Mouse (Mus musculus) spleen, embryonic (tissue): ENCODE results near the gene Oxsr1.

Experiments used
- CTCF ChIA-PET: fragments of 350-600 bp; sonication (Branson Sonifier 250); formaldehyde crosslinking; loops from one replicate; lab custom pipeline; 2022; lab: Charles Lee

Oxsr1 gene

DNA sequence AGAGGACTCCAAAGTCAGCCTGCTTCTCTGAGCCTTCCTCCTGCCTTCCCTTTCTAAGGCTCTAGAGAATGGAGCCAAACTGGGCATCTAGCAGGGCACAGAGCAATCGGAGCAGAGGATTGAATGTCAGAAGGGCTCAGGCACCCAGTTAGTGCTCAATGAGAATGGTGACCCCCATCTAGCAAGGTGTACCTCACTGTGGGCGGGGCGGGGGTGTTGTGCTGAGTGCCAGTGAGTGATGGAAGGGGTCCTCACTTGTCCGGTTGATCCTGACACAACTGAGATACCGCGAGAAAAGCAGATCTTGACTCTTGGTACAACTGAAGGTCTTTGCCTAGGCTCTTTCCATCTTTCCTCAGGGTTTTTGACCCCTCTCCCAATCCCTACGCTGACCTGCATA lies 16.9 kb upstream of the Oxsr1 start:
- CTCF ChIA-PET: interaction anchor here (0.6 to 1.3 kb wide), 2 partner anchors 9 to 15 kb away, joined by 3 to 5 read pairs; no protein-coding TSS in a partner anchor

DNA sequence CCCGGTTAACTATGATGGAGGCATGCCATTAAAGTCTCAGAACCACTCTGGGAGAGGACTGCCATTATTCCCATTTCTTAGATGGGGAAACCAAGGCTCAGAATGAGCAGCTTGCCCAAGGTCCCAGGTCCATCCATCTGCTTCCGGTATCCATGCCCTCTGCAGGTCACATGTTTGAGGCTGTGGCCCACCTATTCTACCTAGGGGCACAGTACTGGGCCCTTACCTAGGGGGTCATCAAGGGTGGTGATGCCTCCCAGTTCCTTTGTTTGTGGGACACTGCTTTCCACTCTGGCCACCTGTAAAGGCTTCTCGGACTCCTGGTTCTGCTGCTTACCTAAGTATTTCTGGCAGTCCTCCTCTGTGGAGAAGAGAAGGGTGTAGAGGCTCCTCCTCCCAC lies 16.1 kb upstream of the Oxsr1 start:
- CTCF ChIA-PET: no interaction called here

DNA sequence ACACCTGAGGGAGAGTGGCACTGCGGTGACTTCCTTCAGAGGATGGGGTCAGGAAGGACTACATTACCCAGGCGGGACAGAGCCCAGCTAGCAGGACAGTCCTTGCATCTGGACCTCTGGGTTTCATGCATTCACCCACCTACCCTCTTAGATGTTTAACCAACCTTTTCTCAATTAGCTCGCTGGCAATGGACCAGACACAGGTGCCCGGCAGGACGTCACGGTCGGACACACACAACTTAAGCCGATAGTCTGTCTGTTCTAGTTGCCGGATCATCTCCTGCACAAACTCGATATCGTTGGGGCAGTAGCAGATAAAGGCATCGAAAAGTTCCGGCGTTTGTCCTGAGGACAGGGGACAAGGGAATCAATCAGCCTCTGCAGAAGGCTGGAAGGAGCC lies 15.6 kb upstream of the Oxsr1 start:
- CTCF ChIA-PET: no interaction called here

DNA sequence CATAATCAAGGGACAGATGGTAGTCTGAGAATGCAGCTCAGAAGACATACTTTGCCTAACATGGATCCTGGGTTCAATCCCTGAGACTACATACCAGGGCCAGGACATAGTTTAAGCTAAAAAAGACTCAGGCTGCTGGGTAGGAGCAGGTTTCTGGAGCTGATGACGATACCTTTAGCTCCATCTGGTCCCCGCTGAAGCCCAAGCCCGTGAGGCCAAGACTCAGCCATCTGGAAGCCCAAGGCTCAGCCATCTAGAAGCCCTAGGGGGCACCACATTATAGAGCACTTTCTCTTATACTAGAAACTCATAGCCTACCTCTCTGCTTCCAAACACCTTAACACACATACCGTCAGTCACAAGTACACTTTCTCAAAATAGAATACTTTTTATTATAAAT lies 13.3 kb upstream of the Oxsr1 start:
- CTCF ChIA-PET: no interaction called here

DNA sequence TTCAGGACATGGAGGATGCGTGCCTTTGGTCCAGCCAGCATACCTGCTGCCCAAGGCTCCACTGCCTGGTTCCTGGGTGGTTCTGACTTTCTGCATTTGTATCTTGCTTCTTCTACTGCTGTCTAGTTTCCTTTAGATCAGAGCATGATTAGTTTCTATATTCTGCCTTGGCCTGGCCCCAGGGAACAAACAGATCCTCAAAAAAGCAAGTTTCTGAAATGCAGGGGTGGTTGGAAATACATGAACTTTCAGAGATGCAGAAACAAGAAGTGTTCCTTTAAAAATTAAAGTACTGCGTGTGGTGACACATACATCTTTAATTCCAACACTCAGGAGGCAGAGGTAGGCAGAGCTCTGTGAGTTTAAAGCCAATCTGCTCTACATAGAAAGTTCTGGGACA lies 12.6 kb upstream of the Oxsr1 start:
- CTCF ChIA-PET: no interaction called here

DNA sequence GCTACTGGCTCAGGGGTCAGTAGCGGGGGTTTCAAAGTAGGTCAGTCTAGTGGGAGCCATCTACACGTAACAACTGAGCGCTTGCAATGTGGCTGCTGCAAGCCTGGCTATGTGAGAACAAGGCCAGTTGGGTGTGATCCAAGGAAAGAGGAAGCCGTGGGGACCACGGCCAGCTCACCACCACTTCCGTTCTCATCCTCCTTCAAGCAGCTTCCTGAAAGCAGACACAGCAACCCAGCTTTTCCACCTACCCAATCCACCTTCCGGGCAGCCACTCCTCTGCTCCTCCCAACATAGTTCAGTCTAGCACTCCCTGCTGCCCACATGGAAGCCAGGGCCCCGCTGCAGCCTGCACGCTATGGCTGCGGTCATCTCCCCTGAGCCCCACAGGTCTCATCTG lies 12.1 kb upstream of the Oxsr1 start:
- CTCF ChIA-PET: no interaction called here

DNA sequence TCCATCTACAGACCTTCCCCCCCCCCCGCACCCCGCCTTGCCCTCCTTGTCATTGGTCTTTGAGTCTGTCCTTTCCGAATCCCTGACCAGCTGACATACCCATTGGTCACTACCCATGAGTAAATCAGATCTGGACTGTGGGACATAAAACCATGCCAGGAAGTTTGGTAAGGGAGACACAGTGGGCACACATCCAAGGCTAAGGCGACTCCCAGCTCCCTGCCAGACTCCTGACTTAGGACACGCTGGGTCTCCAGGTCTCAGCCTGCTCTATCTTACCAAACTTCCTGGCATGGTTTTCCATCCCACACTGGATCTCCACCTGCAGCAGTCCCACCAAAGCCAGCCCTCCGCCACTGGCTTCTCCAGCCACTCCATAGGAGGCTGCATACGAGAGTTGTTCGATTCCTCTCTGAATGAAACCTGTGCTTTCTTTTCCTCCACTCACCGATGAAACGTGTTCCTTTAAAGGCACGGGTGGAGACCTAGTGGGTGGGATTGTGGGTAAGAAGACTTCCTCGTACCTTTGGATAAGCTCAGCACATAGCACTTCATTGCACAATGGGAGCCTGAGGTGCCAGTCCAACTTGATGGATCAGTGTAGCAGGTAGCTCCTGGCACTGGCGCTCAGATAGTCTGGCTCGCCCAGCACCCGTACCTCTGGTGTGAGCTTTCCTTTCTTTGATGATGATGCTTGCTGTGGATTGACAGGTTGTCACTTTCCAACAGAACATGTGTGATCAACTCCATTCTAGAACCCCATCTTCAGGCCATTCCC lies 8.1 kb upstream of the Oxsr1 start:
- CTCF ChIA-PET: interaction anchor here (1.4 kb wide), 1 partner anchor 10 kb away, joined by 5 read pairs; the partner anchor contains the start of gene Acaa1a

DNA sequence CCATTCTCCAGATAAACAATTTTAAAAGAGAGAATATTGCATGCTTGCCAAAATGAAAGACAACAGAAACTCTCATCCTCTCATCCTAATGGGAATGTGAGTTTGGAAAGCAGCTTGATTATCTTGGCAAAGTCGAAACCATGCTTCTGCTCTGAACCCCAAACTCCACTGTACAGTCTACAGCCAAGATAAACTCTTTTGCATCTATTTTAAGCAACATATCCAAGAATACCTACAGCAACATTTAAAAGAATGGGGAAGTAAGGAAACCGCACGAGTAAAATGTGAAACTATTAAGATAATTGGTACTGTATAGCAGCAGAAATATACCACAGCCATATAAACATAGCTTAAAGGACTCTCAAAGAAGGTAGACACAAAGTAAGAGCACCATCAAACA lies 6.3 kb upstream of the Oxsr1 start:
- CTCF ChIA-PET: no interaction called here

DNA sequence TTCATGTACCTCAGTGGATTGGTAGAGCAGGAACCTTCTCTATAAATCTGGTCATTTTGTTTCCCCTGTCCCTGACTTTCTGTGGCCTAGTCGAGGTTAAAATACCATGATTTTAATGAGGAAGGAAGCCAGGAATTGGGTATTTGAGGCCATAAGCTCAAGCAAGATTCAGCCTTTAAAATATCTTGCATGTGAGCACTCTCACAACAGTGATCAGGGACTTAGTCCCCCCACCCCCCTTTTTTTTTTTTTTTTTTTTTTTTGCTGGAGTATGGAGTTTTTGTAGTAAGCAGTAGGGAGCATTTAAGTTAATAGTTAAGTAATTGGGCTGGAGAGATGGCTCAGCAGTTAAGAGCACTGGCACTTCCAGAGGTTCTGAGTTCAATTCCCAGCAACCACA lies 1.9 kb upstream of the Oxsr1 start:
- CTCF ChIA-PET: interaction anchor here (0.7 to 1.1 kb wide), 2 partner anchors 15 to 1262 kb away, joined by 3 to 11 read pairs; partner anchors contain the start of gene Acaa1a

DNA sequence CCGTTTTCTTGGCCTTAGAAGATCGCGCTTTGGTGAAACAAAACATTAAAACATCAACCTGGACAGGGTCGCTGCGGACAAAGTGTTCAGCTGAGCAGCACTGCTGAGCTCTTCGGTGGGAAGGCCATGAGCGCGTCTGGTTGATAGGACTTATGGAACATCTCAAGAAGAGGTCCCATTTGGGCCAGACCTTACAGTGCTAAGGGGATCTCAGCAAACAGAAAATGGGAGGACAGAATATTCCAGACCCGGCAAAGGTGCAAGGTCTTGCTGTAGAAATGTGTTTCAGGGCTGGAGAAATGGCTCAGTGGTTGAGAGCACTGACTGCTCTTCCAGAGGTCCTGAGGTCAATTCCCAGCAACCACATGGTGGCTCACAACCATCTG lies 1.0 kb upstream of the Oxsr1 start:
- CTCF ChIA-PET: interaction anchor here (0.6 kb wide), 1 partner anchor 767 kb away, joined by 3 read pairs; no protein-coding TSS in a partner anchor

DNA sequence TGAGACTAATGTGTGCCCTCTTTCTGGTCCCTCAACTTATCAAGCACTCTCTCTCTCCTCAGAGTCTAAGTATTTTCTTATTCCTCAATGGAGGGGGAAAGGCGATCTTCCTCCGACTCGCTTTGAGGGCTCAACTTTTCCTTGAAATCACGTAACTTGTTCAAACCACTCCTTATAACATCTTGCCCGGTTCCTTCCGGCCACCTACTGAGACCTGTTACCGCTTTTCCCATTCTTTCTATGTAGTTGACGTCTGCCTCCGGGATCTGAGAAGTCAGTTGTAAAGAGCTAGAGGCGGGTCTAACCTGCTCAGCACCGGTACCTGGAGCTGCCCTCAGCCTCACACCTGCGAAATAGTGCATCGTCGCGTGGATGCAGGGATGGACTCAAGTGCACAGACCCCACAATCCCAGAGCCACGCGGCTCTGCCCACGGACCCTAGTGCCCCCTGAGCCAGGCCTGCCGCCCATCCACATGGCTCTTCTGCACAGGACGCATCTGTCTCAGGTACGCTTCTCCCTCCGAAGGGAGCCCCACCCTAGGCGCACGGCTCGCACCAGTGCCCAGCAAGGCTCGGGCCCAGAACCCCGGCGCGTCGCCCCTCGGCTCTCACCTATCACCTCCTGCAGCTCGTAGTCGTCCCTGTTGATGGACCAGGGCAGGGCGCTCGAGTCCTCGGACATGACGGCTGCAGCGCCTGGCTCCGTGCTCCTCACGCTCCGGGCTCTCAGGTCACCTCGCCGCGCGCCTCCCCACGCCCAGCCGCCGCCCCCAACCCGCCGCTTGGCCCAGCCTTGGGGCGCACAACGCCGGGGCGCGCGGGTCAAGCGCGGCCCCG lies 616 bp downstream of the Oxsr1 start:
- CTCF ChIA-PET: no interaction called here

DNA sequence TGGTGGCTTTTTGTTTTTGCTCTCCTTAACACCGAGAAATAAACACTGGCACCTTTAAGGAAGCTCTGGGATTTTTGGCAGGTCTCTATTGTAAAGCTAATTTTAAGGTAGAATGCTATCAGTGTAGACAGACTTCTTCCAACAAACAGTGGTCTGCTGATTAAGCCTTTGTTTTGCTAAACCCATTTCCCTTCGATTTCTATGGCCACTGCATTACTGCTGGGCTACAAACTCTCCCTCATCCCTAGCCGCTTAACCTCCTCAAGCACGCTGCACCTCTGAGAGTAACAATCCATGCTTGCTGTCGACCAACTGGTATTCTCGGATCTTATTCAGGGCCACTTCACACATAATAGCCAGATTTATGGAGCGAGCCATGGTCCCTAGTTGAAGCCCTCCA lies 1.3 kb downstream of the Oxsr1 start:
- CTCF ChIA-PET: interaction anchor here (0.5 to 0.6 kb wide), 2 partner anchors 31 to 52 kb away, joined by 3 read pairs; no protein-coding TSS in a partner anchor

DNA sequence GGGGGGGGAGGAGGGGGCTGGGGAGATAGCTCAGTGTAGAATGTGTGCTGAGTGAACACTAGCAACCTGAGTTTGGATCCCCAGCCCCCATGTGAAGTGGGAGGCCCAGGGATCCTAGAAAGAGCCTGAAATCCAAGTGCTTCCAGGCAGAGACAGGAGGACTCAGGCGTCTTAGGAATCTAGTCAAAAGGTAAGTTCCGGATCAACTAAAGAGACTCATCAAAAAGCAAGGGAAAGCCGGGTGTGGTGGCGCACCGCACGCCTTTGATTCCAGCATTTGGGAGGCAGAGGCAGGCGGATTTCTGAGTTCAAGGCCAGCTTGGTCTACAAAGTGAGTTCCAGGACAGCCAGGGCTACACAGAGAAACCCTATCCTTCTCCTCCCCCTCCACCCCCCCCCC lies 1.8 kb downstream of the Oxsr1 start:
- CTCF ChIA-PET: interaction anchor here (0.5 to 0.6 kb wide), 2 partner anchors 31 to 52 kb away, joined by 3 read pairs; no protein-coding TSS in a partner anchor

DNA sequence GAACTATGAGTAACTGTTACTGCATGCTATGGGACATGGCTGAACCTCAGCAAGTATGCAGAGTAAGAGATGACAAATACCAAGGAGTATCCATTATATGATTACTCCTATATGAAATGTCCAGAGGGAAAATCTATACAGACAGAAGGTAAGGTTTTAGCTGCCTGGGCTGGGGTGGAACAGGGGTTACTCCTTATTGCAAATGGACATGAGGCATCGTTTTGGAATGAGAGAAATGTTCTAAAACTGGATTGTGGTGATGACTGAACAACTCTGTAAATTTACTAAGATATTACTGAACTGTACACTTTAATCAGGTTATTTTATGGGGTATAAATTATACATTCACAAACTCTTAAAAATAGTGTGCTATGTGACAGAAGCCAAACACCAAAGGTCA lies 3.3 kb downstream of the Oxsr1 start:
- CTCF ChIA-PET: no interaction called here

DNA sequence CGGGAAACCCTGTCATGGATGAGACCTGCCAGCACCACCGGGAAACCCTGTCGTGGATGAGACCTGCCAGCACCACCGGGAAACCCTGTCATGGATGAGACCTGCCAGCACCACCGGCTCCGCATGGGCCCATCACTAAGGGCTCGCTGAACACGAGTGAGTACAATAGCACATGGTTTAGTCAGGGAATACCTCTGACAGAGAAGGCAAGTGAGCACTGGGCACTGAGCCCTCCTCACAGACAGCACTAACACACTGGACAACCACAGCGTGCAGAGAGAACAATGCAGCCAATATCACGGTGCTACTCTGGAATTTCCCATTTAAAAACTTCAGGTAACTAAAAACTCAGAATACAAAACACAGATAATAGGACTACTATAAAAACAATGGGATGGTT lies 9.1 kb downstream of the Oxsr1 start:
- CTCF ChIA-PET: no interaction called here

DNA sequence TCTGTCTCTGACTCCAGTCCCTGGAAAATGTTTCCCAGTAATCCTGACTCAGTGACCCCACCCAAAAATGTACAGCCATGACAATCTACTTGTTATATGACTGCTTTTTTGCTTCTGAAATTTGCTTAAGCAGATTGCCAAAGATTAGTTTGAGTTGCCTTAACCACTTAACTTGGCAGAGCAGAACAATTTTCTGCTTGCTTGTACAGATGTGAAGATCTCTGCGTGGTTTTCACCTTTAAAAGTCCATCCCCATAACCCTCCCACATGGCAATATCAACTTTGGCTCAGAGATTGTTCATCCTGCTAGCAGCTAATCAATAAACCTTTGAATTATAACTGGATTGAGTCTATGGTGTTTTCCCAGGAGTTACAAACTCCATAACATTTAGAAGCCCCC lies 13.2 kb downstream of the Oxsr1 start:
- CTCF ChIA-PET: no interaction called here

DNA sequence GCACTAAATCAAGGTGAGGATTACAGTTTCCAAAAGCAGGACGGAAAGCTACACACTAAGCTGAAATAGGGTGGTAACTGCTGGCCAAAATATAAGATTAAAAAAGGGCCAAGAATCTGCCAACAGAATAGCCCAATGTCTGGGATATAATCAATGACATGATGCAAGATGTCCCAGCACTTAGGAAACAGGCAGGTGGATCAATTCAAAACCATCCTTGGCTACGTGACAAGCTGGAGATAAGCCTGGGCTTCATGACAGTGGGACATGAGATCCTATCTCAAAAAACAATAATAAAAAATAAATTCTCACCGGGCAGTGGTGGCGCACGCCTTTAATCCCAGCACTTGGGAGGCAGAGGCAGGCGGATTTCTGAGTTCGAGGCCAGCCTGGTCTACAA lies 16.4 kb downstream of the Oxsr1 start:
- CTCF ChIA-PET: no interaction called here

DNA sequence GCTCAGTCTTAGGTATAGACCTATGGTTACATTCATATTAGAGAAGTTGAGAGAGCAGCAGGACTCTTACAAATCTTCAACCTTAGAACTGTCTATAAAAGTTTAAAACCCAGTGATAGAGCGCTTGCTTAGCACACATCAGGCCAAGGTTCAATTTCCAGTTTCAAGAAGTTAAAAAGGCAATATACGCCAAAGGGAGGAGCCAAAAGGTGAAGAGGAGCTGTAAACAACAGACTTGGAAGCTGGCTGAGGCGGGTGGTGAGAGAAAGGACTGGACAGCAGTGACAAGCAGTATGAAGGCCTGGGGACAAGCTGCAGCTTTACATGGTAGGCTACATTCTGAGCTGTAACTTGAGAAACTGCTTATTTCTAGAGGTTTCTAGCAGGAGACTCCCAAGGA lies 23.7 kb downstream of the Oxsr1 start:
- CTCF ChIA-PET: no interaction called here

DNA sequence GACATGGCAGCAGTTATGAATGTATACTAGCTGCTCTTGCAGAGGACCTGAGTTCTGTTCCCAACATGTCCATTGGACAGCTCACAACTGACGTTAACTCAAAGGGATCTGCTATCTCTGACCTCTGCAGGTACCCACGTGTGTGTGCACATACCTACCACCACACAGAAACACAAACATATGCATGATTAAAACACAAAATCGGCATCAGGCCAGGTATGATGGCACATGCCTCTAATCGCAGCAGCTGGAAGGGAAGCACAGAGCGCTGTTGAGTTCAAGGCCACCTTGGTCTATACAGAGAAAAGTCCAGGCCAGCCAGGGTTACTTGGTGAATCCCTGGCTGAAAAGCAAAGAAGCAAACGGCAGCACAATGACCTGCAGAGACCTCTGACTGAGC lies 24.5 kb downstream of the Oxsr1 start:
- CTCF ChIA-PET: no interaction called here

DNA sequence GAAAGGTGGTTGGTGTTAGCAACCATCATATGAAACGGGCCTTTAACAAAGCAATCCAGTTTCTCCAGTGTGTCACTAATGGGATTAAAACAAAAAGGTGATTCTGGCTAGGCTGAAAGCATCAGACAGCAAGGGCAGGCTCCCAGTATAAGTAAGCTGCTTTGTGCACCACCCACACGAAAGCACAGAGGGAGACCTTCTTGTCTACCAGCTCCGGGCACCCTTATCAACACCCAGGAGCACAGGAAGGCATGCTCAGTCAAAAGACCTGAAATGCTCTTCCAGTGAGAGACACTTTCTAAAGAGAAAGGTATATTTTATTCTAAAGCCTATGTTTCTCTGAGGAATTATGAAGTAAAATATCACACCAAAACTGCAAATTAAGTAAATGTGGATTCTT lies 31.4 kb downstream of the Oxsr1 start:
- CTCF ChIA-PET: no interaction called here

DNA sequence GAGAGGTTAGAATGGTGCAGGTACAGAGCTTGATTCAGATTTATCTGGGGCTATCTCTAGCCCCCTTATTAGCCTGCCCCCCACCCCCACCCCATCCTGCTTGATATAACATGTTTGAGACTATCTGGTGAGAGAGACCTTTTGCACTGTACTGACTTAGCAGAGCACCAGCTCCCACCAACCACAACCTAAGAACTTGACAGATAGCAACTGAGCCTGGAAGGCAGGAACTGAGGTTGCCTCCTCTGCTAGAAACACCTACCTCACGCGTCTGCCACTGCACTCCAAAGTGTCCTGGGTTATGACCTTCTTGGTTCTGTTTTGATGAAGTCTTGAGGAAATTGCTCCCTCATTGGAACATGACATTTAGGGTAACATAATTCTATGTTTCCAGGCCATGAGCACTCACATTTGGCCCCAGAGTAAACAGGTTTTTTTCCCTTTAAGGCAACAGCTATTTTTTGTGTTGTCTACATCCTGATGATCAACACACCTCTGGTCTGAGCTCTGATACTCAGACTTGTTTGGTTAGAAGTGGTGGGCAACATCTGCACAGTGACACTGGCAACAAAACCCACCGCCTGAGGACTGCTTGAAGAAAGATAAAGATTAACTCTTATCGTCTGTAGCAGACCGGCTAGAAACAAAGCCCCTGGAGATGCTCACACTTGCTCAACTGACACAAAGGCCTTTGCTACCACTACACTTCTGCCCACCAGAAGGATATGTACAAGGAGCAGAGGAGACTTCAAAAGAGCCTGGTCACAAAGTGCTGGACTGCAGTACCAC lies 41.1 kb downstream of the Oxsr1 start:
- CTCF ChIA-PET: no interaction called here

DNA sequence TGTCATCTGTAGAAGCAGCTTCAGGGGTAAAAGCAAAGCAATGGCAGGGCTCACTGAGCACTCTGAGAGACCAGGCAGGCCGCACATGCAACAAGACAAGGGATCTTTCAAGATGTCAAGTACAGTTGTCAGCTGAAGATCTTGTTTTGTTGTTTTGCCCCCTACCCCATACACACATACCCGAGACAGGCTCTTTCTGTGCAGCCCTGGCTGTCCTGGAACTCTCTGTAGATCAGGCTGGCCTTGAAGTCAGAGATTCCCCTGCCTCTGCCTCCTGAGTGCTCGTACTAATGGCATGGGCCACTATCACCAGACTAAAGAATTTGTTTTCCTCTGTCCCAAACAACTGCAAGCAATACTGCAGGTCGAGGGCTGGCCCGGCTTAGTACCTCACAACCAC lies 44.2 kb downstream of the Oxsr1 start:
- CTCF ChIA-PET: no interaction called here
